Mouse (Mus musculus): Measurements from ENCODE around the gene Ttc29.

The Ttc29 gene

GRCm38 (mm10) chr8:78423937-78424336, 210.8 kb downstream of the Ttc29 start:
- DNase-seq (ENCODE audit: low read depth, low spot score): no peak

- no peak for DNase-seq (ENCODE audit: low read depth, low spot score)
Observed at GRCm38 (mm10) chr8:78426455-78426854, 213.4 kb downstream of the Ttc29 start.

GRCm38 (mm10) chr8:78426875-78427768, 214.0 kb downstream of the Ttc29 start:
- no peak for DNase-seq (ENCODE audit: low read depth, low spot score)

- no peak for DNase-seq (ENCODE audit: low read depth, low spot score)
Observed at GRCm38 (mm10) chr8:78427769-78428130, 214.7 kb downstream of the Ttc29 start.

GRCm38 (mm10) chr8:78428148-78428547, 215.1 kb downstream of the Ttc29 start:
- DNase-seq (ENCODE audit: low read depth, low spot score): no peak

- DNase-seq (ENCODE audit: low read depth, low spot score): no peak
Observed at GRCm38 (mm10) chr8:78431356-78431755, 218.3 kb downstream of the Ttc29 start.

- no peak for DNase-seq (ENCODE audit: low read depth, low spot score)
Observed at GRCm38 (mm10) chr8:78432451-78432850, 219.4 kb downstream of the Ttc29 start.

- no peak for DNase-seq (ENCODE audit: low read depth, low spot score)
Observed at GRCm38 (mm10) chr8:78433318-78433717, 220.2 kb downstream of the Ttc29 start.

- no peak for DNase-seq (ENCODE audit: low read depth, low spot score)
Observed at GRCm38 (mm10) chr8:78434340-78434739, 221.2 kb downstream of the Ttc29 start.

- no peak for DNase-seq (ENCODE audit: low read depth, low spot score)
Observed at GRCm38 (mm10) chr8:78434823-78435623, 221.9 kb downstream of the Ttc29 start.

GRCm38 (mm10) chr8:78435624-78435960, 222.5 kb downstream of the Ttc29 start:
- DNase-seq (ENCODE audit: low read depth, low spot score): no peak

GRCm38 (mm10) chr8:78436071-78436651, 223.1 kb downstream of the Ttc29 start, which contains the start of gene Pou4f2:
Pou4f2 (minus strand) TSS chr8:78436645.
- no peak for DNase-seq (ENCODE audit: low read depth, low spot score)

- no peak for DNase-seq (ENCODE audit: low read depth, low spot score)
Observed at GRCm38 (mm10) chr8:78436661-78437060, 223.6 kb downstream of the Ttc29 start.

- no peak for DNase-seq (ENCODE audit: low read depth, low spot score)
Observed at GRCm38 (mm10) chr8:78437140-78438045, 224.3 kb downstream of the Ttc29 start.

GRCm38 (mm10) chr8:78438121-78438520, 225.0 kb downstream of the Ttc29 start:
- DNase-seq (ENCODE audit: low read depth, low spot score): no peak

- no peak for DNase-seq (ENCODE audit: low read depth, low spot score)
Observed at GRCm38 (mm10) chr8:78442781-78443180, 229.7 kb downstream of the Ttc29 start.

Measured in skeletal muscle tissue, adult 2 months (tissue).